Mouse (Mus musculus): ENCODE data around the gene Dnaic1. TPM values are rescaled to one million over a fixed set of nuclear protein-coding genes. Genes with fewer than 3 reads are reported as not detected.

Gene Dnaic1
- polyA plus RNA-seq, 1 experiment from 2014 or later: 1.1 TPM

DNA sequence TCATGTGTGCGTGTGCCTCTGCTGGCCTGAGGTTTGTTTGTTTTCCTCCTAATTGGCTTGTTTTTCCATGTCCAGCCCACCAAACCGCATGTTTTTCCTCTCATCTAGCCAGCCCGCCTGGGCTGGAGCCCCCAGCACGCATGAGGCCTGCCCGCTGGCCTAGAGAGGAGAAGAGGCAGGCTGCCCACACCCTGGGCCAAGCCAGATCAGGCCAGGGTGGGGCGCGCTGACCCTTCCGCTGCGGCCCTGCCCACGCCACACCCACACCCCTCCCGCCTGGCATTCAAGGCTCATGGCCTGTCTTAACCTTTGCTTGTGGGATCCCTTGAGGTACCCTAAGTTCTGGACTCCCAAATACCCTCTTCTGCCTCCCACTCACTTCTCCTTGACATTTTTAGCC, 97.1 kb downstream of the Dnaic1 start:
- no peak overlapping the region for H3K27ac ChIP-seq (replicated peaks; ENCODE audit: low read depth, low read length)

DNA sequence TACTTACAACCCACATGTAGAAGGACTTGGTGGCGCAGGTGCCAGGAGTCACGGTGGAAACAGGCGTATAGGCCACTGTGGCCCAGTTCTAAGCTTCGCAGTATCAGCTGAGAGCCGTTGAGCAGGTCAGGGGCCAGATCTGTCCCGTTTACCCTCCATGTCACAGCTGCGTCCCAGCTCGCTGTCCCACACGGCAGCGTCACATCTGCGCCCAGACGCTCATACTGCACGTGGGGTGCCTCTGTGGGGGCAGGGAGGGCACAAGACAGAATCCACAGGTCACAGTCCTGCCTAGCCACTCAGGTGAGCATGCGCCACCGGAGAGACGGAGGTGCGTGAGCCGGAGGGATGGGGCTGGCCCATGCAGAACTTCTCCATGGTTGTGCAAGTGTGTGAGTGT, 101.3 kb downstream of the Dnaic1 start:
- Histone ChIP-seq H3K4me2 (ENCODE audit: low read depth, severe bottlenecking) (no peak overlapping the region), H3K9ac (ENCODE audit: low read length) (no peak overlapping the region), H3K27me3 (ENCODE audit: control insufficient read depth, insufficient read depth, low read length) (peaks cover 71% of the 10 kb centered on the region), H3K9me3 (ENCODE audit: control insufficient read depth, low read length) (no peaks in the 10 kb centered on the region), H3K4me3 (ENCODE audit: low read depth, low read length) (no peak overlapping the region), H3K4me1 (ENCODE audit: control insufficient read depth, insufficient read depth, low read length) (peaks cover 18% of the 10 kb centered on the region), H3K27ac (replicated peaks; ENCODE audit: low read depth, low read length) (no peak overlapping the region), H3K36me3 (ENCODE audit: control insufficient read depth, insufficient read depth, low read length) (no peaks in the 10 kb centered on the region)
- ATAC-seq (ENCODE audit: insufficient number of reproducible peaks, low FRiP score, low TSS enrichment, low read depth): no peak
- DNase-seq (ENCODE audit: low spot score): no peak
- WGBS: 86% methylated on average over 18 of the region's 18 CpGs

More for the DNA sequence above, 97.1 kb downstream of the Dnaic1 start:
- Histone ChIP-seq H3K9ac (ENCODE audit: low read length) (no peak overlapping the region), H3K4me2 (ENCODE audit: low read depth, severe bottlenecking) (no peak overlapping the region), H3K4me3 (ENCODE audit: low read depth, low read length) (no peak overlapping the region), H3K36me3 (ENCODE audit: control insufficient read depth, insufficient read depth, low read length) (no peaks in the 10 kb centered on the region), H3K4me1 (ENCODE audit: control insufficient read depth, insufficient read depth, low read length) (peaks cover 45% of the 10 kb centered on the region), H3K9me3 (ENCODE audit: control insufficient read depth, low read length) (no peaks in the 10 kb centered on the region), H3K27me3 (ENCODE audit: control insufficient read depth, insufficient read depth, low read length) (peaks cover 59% of the 10 kb centered on the region)
- 69% methylated on average over 11 of the region's 11 CpGs for WGBS
- no peak for ATAC-seq (ENCODE audit: insufficient number of reproducible peaks, low FRiP score, low TSS enrichment, low read depth)
- DNase-seq (ENCODE audit: low spot score): no peak

DNA sequence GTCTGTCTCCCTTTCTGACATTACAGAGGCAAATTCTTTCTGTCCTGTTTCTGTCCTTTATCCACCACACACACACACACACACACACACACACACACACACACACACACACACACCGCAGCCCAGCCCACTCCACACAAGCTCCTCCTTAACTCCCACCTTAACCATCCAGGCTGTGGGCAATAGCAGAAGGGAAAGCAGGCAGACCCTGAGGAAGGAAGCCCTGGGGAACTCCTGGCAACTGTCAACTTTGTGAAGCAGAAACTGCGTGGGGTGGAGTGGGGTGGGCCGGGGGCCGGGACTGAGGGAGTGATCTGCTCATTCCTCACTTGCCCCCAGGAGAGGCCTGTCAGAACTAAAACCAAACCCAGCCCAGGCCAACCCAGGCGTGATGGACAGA, 101.9 kb downstream of the Dnaic1 start:
- H3K4me2 ChIP-seq (ENCODE audit: low read depth, severe bottlenecking): no peak overlapping the region
- peaks cover 74% of the 10 kb centered on the region for H3K27me3 ChIP-seq (ENCODE audit: control insufficient read depth, insufficient read depth, low read length)
- 0 out of 2 replicates have a peak, but pooled peaks have one; percentile 29 for ATAC-seq (ENCODE audit: insufficient number of reproducible peaks, low FRiP score, low TSS enrichment, low read depth)
- H3K27ac ChIP-seq (replicated peaks; ENCODE audit: low read depth, low read length): no peak overlapping the region
- no peaks in the 10 kb centered on the region for H3K9me3 ChIP-seq (ENCODE audit: control insufficient read depth, low read length)
- DNase-seq (ENCODE audit: low spot score): no peak
- no peak overlapping the region for H3K9ac ChIP-seq (ENCODE audit: low read length)
- H3K4me3 ChIP-seq (ENCODE audit: low read depth, low read length): no peak overlapping the region
- H3K4me1 ChIP-seq (ENCODE audit: control insufficient read depth, insufficient read depth, low read length): peaks cover 18% of the 10 kb centered on the region
- H3K36me3 ChIP-seq (ENCODE audit: control insufficient read depth, insufficient read depth, low read length): no peaks in the 10 kb centered on the region
- 31% methylated on average over 5 of the region's 5 CpGs for WGBS

DNA sequence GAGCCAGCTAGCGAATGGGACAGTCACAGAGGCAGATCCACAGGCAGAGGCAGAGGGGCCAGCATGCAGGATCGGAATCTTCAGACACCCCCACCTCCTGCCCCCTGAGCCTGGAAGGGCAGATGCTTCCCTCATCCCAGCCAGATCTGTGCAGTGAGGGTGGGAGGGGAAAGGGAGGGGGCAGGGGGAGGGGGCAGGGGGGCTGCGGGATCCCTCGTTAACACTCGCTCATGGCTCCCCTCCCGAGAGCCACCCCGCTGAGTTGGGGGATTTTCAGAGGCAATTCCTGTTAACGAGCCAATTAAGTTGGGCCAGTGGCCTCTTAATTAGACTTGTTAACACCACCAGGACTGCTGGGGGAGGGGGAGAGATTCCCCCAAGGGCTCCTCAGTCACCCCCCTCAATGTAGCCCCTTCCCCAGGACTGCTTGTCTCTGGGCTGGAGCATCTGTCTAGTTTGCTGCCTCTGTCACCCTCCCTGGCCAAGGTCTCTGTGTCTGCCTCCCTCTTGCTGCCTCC, 102.4 kb downstream of the Dnaic1 start:
- Histone ChIP-seq H3K4me1 (ENCODE audit: control insufficient read depth, insufficient read depth, low read length) (peaks cover 18% of the 10 kb centered on the region), H3K4me3 (ENCODE audit: low read depth, low read length) (no peak overlapping the region), H3K27ac (replicated peaks; ENCODE audit: low read depth, low read length) (no peak overlapping the region), H3K9ac (ENCODE audit: low read length) (no peak overlapping the region), H3K9me3 (ENCODE audit: control insufficient read depth, low read length) (no peaks in the 10 kb centered on the region), H3K27me3 (ENCODE audit: control insufficient read depth, insufficient read depth, low read length) (peaks cover 74% of the 10 kb centered on the region), H3K4me2 (ENCODE audit: low read depth, severe bottlenecking) (no peak overlapping the region), H3K36me3 (ENCODE audit: control insufficient read depth, insufficient read depth, low read length) (no peaks in the 10 kb centered on the region)
- DNase-seq (ENCODE audit: low spot score) (peak; percentile 77), ATAC-seq (ENCODE audit: insufficient number of reproducible peaks, low FRiP score, low TSS enrichment, low read depth) (0 out of 2 replicates have a peak, but pooled peaks have one; percentile 48)
- WGBS: 5% methylated on average over 8 of the region's 8 CpGs

DNA sequence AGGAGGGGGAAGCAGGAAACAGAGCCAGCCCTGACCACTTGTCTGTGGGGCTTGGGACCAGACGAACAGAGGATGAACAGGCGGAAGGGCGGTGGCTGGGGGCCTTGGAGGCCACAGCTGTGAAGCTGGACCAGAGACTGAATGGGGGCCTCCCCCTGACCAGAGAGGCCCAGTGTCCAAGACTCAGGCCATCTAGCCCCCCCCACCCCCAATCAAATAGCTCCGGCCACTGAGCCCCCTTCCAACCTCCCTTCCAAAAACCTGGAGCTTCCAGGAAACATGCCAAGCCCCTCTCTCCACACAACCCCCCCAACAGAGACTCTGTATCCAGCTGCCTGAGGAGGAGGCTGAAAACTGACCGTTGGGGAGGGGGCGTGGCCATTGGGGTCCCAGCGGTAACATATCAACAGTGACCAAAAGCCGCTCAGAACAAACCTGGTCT, 103.0 kb downstream of the Dnaic1 start:
- H3K4me3 ChIP-seq (ENCODE audit: low read depth, low read length): no peak overlapping the region
- DNase-seq (ENCODE audit: low spot score) (no peak), ATAC-seq (ENCODE audit: insufficient number of reproducible peaks, low FRiP score, low TSS enrichment, low read depth) (no peak)
- H3K4me1 ChIP-seq (ENCODE audit: control insufficient read depth, insufficient read depth, low read length): peaks cover 18% of the 10 kb centered on the region
- H3K36me3 ChIP-seq (ENCODE audit: control insufficient read depth, insufficient read depth, low read length): no peaks in the 10 kb centered on the region
- H3K9ac ChIP-seq (ENCODE audit: low read length): no peak overlapping the region
- no peak overlapping the region for H3K4me2 ChIP-seq (ENCODE audit: low read depth, severe bottlenecking)
- peaks cover 78% of the 10 kb centered on the region for H3K27me3 ChIP-seq (ENCODE audit: control insufficient read depth, insufficient read depth, low read length)
- 20% methylated on average over 7 of the region's 8 CpGs for WGBS
- no peaks in the 10 kb centered on the region for H3K9me3 ChIP-seq (ENCODE audit: control insufficient read depth, low read length)
- no peak overlapping the region for H3K27ac ChIP-seq (replicated peaks; ENCODE audit: low read depth, low read length)

DNA sequence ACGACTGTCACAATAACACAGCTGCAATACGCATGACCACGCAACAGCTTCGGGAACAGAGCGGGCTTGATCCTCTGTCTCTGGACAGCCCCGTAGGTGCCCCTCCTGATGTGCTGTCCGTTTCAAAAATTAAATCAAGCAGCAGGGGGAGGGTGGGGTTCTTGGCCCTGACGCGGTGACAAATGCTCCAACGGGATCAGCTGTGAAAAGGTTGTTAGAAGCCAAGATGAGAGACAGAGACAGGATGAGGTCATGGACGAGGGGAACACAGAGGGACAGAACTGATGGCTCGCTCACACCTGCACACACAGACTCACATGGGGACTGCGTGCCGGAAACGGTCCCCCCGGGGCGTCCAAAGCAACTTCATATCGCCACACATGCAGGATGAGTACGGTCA, 103.6 kb downstream of the Dnaic1 start:
- DNase-seq (ENCODE audit: low spot score) (no peak), ATAC-seq (ENCODE audit: insufficient number of reproducible peaks, low FRiP score, low TSS enrichment, low read depth) (no peak)
- no peaks in the 10 kb centered on the region for H3K9me3 ChIP-seq (ENCODE audit: control insufficient read depth, low read length)
- H3K27ac ChIP-seq (replicated peaks; ENCODE audit: low read depth, low read length): no peak overlapping the region
- H3K4me1 ChIP-seq (ENCODE audit: control insufficient read depth, insufficient read depth, low read length): peaks cover 18% of the 10 kb centered on the region
- no peak overlapping the region for H3K4me2 ChIP-seq (ENCODE audit: low read depth, severe bottlenecking)
- WGBS: 67% methylated on average over 19 of the region's 19 CpGs
- no peaks in the 10 kb centered on the region for H3K36me3 ChIP-seq (ENCODE audit: control insufficient read depth, insufficient read depth, low read length)
- peaks cover 81% of the 10 kb centered on the region for H3K27me3 ChIP-seq (ENCODE audit: control insufficient read depth, insufficient read depth, low read length)
- H3K9ac ChIP-seq (ENCODE audit: low read length): no peak overlapping the region
- no peak overlapping the region for H3K4me3 ChIP-seq (ENCODE audit: low read depth, low read length)

DNA sequence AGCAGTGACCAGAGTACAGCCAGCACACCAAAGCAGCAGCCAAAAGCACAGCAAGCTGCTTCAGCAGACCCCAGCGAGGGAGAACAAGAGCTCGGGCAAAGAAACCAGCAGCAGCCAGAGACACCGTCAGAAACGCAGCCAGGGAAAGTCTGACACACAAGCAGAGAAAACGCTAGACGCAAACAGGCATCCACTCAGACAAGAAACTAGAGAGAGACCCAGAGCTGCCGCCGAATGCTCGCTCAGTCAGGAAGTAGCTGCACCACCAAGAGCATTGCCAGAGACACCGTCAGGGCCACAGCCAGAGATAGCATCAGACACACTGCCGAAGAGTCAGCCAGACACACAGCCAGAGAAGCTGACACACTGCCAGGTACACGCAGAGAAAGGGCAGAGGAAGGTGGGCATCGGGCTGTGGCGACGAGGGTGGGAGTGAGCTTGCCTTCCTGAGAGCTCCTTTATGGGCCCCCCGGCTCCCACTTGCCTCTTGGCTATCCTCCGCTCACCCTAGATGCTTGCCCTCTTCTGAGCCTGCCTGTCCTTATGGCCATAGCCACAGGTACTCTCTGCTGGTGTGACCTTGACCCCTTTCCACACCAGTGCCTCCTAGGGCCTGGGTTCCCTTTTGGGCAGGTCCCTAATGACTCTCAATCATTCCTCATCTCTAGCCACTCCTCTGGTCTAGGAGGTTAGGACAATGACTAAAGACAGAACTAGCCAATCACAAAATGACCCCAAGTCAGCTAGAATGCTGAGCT, 106.9 kb downstream of the Dnaic1 start:
- no peak overlapping the region for H3K27ac ChIP-seq (replicated peaks; ENCODE audit: low read depth, low read length)
- no peak for ATAC-seq (ENCODE audit: insufficient number of reproducible peaks, low FRiP score, low TSS enrichment, low read depth)
- H3K4me3 ChIP-seq (ENCODE audit: low read depth, low read length): no peak overlapping the region
- no peaks in the 10 kb centered on the region for H3K36me3 ChIP-seq (ENCODE audit: control insufficient read depth, insufficient read depth, low read length)
- H3K27me3 ChIP-seq (ENCODE audit: control insufficient read depth, insufficient read depth, low read length): peaks cover 80% of the 10 kb centered on the region
- H3K9ac ChIP-seq (ENCODE audit: low read length): no peak overlapping the region
- H3K4me1 ChIP-seq (ENCODE audit: control insufficient read depth, insufficient read depth, low read length): peaks cover 14% of the 10 kb centered on the region
- WGBS: 62% methylated on average over 17 of the region's 17 CpGs
- no peaks in the 10 kb centered on the region for H3K9me3 ChIP-seq (ENCODE audit: control insufficient read depth, low read length)
- H3K4me2 ChIP-seq (ENCODE audit: low read depth, severe bottlenecking): no peak overlapping the region
- no peak for DNase-seq (ENCODE audit: low spot score)

DNA sequence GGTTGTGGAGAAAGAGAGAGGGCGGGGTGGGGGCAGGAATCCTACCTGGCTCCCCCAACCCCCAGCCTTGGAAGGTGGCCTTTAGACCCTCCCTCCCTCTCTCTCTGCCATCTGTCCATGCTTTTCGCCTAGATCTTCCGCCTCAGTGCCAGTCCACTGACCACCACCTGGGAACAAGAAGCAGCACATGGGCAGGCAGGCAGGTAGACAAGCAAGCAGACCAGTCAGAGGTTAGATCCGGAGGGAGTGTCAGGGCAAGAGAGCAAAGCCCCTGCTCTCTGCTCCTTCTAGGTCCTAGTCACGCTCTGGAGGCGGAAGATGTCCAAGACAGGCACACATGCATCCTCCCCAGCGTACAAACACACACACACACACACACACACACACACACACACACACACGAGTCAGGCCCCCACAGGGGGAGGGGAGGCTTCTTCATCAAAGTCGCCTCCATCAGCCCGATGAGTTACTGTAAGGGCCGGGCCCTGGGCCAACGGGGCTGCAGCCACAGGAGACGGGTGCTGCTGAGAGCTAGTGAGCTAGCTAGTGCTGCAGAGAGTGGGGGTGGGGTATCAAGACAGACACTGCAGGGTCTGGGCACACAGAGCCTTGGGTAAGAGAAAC, 107.5 kb downstream of the Dnaic1 start:
- Histone ChIP-seq H3K27me3 (ENCODE audit: control insufficient read depth, insufficient read depth, low read length) (peaks cover 76% of the 10 kb centered on the region), H3K4me3 (ENCODE audit: low read depth, low read length) (no peak overlapping the region), H3K36me3 (ENCODE audit: control insufficient read depth, insufficient read depth, low read length) (no peaks in the 10 kb centered on the region), H3K4me1 (ENCODE audit: control insufficient read depth, insufficient read depth, low read length) (peaks cover 8% of the 10 kb centered on the region), H3K27ac (replicated peaks; ENCODE audit: low read depth, low read length) (no peak overlapping the region), H3K9ac (ENCODE audit: low read length) (no peak overlapping the region), H3K4me2 (ENCODE audit: low read depth, severe bottlenecking) (no peak overlapping the region), H3K9me3 (ENCODE audit: control insufficient read depth, low read length) (no peaks in the 10 kb centered on the region)
- ATAC-seq (ENCODE audit: insufficient number of reproducible peaks, low FRiP score, low TSS enrichment, low read depth) (no peak), DNase-seq (ENCODE audit: low spot score) (no peak)
- WGBS: 51% methylated on average over 12 of the region's 13 CpGs

Data from limb, embryonic 11.5 days (tissue).